Mouse (Mus musculus) T-helper 1 cell (primary cell): Measurements from ENCODE around the gene Fam43b.

Source experiments
- in situ Hi-C: fragments of 300-600 bp; cut with MboI, MseI; formaldehyde crosslinking; loops from one replicate; pipeline ENCODE4 v1.15.1; 2025; ENCODE audit warnings: high pct_unique_total_duplicates

The Fam43b gene

DNA sequence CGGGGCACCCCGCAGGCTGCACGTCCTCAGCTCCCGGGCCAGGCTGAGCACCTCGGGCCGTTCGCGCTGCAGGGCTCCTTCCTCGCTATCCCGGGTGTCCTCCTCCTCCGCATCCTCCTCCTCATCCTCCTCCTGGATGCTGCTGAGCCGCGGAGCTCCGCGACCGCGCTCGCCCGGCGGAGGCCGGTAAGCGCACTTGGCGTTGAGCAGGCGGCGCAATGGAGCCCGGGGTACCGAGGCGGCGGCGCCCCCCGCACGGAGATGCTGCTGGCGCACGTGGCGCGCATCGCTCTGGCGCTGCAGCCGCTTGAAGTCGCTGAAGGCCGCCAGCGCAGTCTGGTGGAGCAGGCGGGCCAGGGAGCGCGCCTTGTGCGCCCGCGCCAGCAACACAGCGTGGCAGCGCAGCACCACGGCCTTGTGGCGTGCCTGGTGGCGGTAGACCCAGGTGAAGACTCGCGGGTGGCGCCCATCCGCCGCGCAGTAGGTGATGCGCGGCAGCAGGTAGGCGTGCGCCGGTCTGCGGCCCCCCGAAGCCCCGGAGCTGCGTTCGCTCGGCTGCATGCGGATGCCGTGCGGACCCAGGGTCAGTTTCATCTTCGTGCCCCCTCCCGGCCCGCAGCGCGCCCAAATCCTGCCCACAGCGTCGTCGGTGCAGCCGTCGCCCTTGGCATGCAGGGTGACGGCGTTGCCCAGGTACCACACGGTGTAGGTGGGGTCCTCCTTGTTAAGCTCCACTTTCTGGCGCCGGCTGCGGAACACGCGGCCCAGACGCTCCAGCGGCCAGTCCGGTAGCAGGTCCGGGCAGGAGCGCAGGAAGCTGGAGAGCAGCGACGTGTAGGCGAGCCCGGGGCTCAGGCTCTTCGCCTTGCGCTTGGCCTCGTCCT lies 999 bp downstream of the Fam43b start:
- in situ Hi-C loops: no loop called here

- in situ Hi-C loops: no loop called here
Measured at GRCm38 (mm10) chr4:138393703-138394102, 2.6 kb downstream of the Fam43b start.

GRCm38 (mm10) chr4:138383789-138384188 lies 12.5 kb downstream of the Fam43b start:
- in situ Hi-C loops: no loop called here

DNA sequence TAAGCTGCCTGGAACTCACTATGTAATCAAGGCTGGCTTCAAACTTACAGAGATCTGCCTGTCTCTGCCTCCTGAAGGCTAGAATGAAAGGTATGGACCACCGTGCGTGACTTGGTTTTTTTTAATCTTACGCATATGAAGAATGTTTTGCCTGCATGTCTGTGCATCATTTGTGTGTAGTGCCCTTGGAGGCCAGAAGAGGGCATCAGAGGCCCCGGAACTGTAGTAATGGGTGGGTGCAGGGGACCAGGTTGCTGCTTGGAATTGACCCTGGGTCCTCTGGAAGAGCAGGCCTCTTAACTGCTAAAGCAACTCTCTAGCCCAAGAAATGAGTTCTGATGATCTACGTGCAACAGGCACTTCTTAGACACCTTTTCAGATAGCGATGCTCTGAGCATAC lies 13.9 kb downstream of the Fam43b start:
- in situ Hi-C loops: no loop called here

- in situ Hi-C loops: no loop called here
Measured at GRCm38 (mm10) chr4:138380132-138380689, 16.1 kb downstream of the Fam43b start.

- in situ Hi-C loops: no loop called here
Measured at GRCm38 (mm10) chr4:138379091-138379840, 17.1 kb downstream of the Fam43b start.

DNA sequence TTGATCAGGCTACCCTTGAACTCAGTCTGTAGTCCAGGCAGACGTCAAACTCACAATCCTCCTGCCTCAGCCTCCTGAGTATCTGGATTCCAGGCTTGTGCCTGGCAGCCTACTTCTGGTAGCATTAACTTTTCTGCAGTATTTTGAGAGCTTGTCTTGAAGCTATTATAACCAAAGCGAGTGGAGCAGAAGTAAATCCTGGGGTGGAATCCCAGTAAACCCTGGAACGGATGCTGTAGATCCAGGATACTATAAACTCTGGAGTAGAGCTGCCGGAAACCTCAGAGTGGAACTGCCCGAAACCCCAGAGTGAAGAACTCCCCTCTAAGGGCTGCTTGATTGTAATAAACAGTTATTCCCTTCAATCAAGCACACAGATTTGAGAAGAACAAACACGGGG lies 18.8 kb downstream of the Fam43b start:
- in situ Hi-C loops: no loop called here

DNA sequence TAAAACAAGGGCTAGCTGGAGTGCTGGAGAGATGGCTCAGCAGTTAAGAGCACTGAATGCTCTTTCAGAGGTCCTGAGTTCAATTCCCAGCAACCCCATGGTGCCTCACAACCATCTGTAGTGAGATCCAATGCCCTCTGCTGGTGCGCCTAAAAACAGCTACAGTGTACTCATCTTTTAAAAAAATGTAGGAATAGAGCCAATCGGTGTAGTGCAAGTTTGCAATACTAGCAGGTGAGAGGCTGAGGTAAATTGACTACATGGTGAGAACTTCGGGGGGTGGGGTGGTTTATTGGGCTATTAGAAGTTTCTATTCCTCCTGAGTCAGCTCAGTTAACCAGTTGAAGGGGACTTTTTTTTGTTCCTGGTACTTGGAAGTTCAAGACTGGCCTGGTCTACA lies 21.2 kb downstream of the Fam43b start:
- in situ Hi-C loops: no loop called here

DNA sequence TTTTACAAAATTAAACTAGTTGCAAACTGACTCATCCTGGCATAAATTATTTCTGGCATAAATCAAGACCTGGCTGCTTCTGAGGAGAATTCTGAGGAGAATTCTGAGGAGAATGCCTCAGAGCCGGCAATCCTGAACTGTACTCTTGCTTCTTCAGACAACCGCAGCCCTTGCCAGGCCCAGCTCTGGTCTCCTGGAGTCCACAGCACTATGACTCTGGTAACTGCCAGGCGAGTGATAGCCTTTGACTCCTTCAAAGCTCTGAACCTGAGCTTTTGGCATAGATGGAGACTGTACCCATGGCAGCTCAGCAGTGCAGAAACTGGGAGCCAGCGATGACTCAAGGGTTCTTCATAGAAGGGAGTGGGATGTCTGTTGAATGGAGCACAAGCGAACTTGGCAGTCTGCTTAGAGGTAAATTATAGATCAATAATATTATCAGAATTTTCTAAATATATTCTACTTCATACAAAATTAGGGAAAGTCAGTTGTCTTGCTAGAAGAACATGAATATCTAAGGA lies 25.3 kb downstream of the Fam43b start:
- in situ Hi-C loops: no loop called here

GRCm38 (mm10) chr4:138368498-138369260 lies 27.6 kb downstream of the Fam43b start:
- in situ Hi-C loops: no loop called here

DNA sequence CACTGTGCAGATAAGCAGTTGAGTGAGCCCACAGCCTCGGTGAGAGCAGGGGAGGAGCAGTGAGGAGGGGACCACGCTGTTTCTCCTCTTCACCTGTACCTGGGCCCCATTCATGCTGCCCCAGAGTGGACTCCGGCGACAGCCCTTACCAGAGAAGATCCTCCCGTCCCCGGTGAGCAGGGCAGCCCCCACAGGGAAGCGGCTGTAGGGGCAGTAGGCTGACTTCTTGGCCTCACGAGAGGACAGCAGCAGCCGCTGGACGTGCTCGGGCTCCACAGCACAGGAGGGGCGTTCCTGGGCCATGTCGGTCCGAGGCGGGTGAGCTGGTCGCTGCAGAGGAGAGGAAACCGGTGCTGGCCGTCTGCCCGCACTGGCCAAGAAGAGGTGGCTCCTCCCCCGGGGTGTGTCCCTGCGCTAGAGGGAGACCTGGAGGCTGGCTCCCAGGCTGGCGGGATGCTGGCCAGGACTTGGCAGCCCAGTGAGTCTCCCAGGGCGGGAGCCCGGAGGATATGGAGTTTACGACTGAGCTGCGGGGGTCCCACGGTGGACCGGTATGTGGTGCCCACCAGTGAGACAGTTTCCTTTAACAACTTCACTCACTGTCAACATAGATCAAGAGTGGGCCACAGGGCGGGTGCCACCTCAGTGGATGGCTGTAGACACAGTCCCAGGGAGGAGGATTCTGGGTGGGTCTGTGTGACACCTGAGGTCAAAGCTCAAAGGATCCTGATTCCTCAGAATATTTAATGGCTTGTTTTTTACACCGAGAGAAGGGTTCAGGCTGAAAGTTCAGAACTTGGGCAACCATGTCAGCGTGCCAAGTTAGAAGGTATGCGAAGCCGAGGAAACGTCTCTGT lies 28.5 kb downstream of the Fam43b start, which contains the start of gene Cda:
Gene Cda (minus strand): TSS at position 352 of the 857 bp plus-strand sequence.
- in situ Hi-C loops: no loop called here

GRCm38 (mm10) chr4:138366561-138366960 lies 29.8 kb downstream of the Fam43b start:
- in situ Hi-C loops: no loop called here

- in situ Hi-C loops: no loop called here
Measured at GRCm38 (mm10) chr4:138363511-138363910, 32.8 kb downstream of the Fam43b start.

DNA sequence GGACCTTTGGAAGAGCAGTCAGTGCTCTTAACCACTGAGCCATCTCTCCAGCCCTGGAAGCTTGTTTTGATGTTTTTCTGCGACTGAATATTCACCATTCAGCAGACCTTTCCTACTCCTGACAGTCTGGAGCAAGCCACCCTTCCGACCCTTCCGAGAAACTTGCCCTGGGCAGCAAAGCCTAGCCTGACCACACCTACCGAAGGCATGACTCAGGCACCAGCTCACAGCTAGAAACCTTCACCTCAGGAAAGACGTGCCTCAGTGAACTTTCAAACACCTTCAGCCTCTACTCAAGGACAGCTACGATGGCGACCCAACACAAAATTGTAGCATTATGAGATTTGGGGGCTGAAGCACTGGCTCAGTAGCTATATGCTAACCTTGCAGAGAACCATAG lies 33.4 kb downstream of the Fam43b start:
- in situ Hi-C loops: no loop called here

GRCm38 (mm10) chr4:138361370-138361821 lies 34.9 kb downstream of the Fam43b start:
- in situ Hi-C loops: no loop called here

- in situ Hi-C loops: no loop called here
Measured at GRCm38 (mm10) chr4:138358176-138358575, 38.2 kb downstream of the Fam43b start.

GRCm38 (mm10) chr4:138356551-138356950 lies 39.8 kb downstream of the Fam43b start:
- in situ Hi-C loops: no loop called here

GRCm38 (mm10) chr4:138356141-138356540 lies 40.2 kb downstream of the Fam43b start:
- in situ Hi-C loops: no loop called here

DNA sequence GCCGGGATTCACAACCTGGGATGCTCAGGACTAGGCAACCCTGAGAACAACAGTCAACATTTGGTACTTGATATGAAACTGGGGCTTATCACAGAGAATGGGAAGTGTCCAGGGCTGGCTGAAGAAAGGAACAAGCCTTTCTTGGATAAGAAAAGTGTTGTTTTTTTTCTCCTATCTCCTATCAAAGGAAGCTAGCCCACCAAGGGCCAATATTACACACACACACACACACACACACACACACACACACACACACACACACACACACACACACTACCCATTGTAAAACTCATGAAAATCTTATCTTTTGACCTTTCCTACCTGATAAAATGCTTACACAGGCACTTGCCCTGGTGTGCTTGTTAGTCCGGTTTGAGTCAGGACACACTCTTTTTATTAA lies 40.8 kb downstream of the Fam43b start:
- in situ Hi-C loops: no loop called here

DNA sequence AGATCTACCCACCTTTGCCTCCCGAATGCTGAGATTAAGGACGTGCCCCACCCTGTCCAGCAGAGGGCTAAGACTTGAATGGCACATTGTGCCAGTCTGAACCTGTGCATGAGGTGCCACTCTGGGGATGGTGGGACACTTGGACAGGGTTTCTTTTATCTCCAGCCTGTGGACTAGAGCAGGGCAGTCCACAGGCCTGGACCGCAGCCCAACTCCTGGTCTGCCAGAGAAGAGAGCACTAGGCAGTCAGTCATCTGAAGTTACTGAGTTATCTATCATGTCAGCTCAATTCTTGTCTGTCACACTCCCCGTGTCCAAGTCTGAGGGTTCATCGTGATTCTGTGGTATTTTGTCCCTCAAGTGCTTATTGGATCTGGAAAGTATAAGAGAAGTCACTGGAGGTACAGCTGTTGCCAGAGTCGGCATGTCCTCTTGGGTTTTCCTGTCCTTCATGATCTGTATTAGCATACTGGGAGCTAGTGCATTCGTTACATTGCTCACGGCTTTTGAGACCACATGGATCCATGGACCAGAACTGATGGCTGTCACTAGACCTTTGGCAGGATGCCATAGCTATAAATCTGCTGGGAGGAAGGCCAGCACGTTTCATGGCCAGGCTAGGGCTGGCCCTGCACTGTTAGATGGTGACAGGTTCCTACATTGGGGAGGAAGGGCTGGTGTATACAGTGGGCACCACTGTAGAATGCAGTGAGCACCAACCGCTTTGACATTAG lies 42.7 kb downstream of the Fam43b start:
- in situ Hi-C loops: no loop called here
